Mouse (Mus musculus) layer of hippocampus, postnatal 14 days (tissue): ENCODE measurements around the gene Uvrag. TPM values are rescaled to one million over a fixed set of nuclear protein-coding genes. Genes with fewer than 3 reads are reported as not detected.
"Not testable (repeated sequence)": the region's sequence is repeated elsewhere in the genome, so short reads cannot be mapped to it uniquely, and the experiment has no call there.

Experiments used
- DNase-seq, 2 experiments: peaks; one replicate each; pipeline ENCODE4 v3.0.0; 2021 to 2022; ENCODE audit warnings: low spot score in 2 of 2, mixed read lengths in 1 of 2
- total RNA-seq, 2 experiments: library from RNA; stranded (reverse); gene quantifications; 2 replicates each; pipeline ENCODE4 v1.2.3; 2021

Uvrag gene
- total RNA-seq, 2 experiments from 2014 or later, result 44.6 to 45.8 TPM

GRCm38 (mm10) chr7:99065391-99065831 is 75.5 kb downstream of the Uvrag start:
- no peak for DNase-seq

- no peak for DNase-seq
These were observed 76.1 kb downstream of the Uvrag start for GRCm38 (mm10) chr7:99064795-99065194.

- not testable (repeated sequence) for DNase-seq
These were observed 78.7 kb downstream of the Uvrag start for GRCm38 (mm10) chr7:99062263-99062662.

- DNase-seq, result no peak
These were observed 79.8 kb downstream of the Uvrag start for GRCm38 (mm10) chr7:99061056-99061680.

- DNase-seq, result no peak
These were observed 80.5 kb downstream of the Uvrag start for GRCm38 (mm10) chr7:99060476-99060875.

- DNase-seq, result no peak
These were observed 81.0 kb downstream of the Uvrag start for GRCm38 (mm10) chr7:99059934-99060333.

GRCm38 (mm10) chr7:99057053-99057630 is 83.8 kb downstream of the Uvrag start:
- DNase-seq, result no peak

GRCm38 (mm10) chr7:99053626-99054025 is 87.3 kb downstream of the Uvrag start:
- no peak for DNase-seq

GRCm38 (mm10) chr7:99052471-99053241 is 88.3 kb downstream of the Uvrag start:
- no peak for DNase-seq

- DNase-seq, result peak in 1 of 2 experiments; percentile 42
These were observed 90.1 kb downstream of the Uvrag start for GRCm38 (mm10) chr7:99050882-99051281.

- no peak for DNase-seq
These were observed 91.0 kb downstream of the Uvrag start for GRCm38 (mm10) chr7:99049897-99050296.

GRCm38 (mm10) chr7:99046545-99047206 is 94.3 kb downstream of the Uvrag start:
- peak; percentile 34 to 57 for DNase-seq

GRCm38 (mm10) chr7:99045525-99045924 is 95.4 kb downstream of the Uvrag start:
- DNase-seq, result no peak

GRCm38 (mm10) chr7:99043923-99044322 is 97.0 kb downstream of the Uvrag start:
- DNase-seq, result no peak

- DNase-seq, result no peak
These were observed 97.6 kb downstream of the Uvrag start for GRCm38 (mm10) chr7:99043322-99043721.

GRCm38 (mm10) chr7:99041818-99042217 is 99.1 kb downstream of the Uvrag start:
- no peak for DNase-seq

GRCm38 (mm10) chr7:99039912-99040311 is 101.0 kb downstream of the Uvrag start:
- DNase-seq, result no peak

- no peak for DNase-seq
These were observed 104.7 kb downstream of the Uvrag start for GRCm38 (mm10) chr7:99036284-99036683.

GRCm38 (mm10) chr7:99034909-99035308 is 106.0 kb downstream of the Uvrag start:
- DNase-seq, result no peak

- no peak for DNase-seq
These were observed 107.1 kb downstream of the Uvrag start for GRCm38 (mm10) chr7:99033838-99034237.

- DNase-seq, result no peak
These were observed 107.6 kb downstream of the Uvrag start for GRCm38 (mm10) chr7:99033314-99033713.

GRCm38 (mm10) chr7:99032051-99032450 is 108.9 kb downstream of the Uvrag start:
- no peak for DNase-seq
